Mouse (Mus musculus) forebrain, embryonic 10.5 days (tissue): ENCODE results near the gene Fbln7. TPM values are rescaled to one million over a fixed set of nuclear protein-coding genes. Genes with fewer than 3 reads are reported as not detected.

Experiments used
- microRNA-seq: library from miRNA; unstranded; fragments of <30 nt; microRNA quantifications from one replicate; pipeline ENCODE4, GENCODE M21; 2017
- polyA plus RNA-seq: library from polyadenylated mRNA; unstranded; fragments of >200 nt; fragmentation: Nextera tagmentation; extraction: Ambion mirVana; gene quantifications from 2 replicates; pipeline ENCODE4 v1.2.1, GENCODE M21; 2016

The Fbln7 gene
- polyA plus RNA-seq, 1 experiment from 2014 or later = 2.1 TPM

Small RNA genes within 50 kb of the gene (microRNA-seq; reads per million reads assigned to microRNA genes)
- gene Gm22859 = not detected

Other genes with a start within 250 kb of the Fbln7 start
- 92.0 and 97.6 TPM in 2 replicates for gene Anapc1, start 175.6 kb upstream of the Fbln7 start, polyA plus RNA-seq
- 5.0 and 5.1 TPM in 2 replicates for gene Mertk, start 164.0 kb upstream of the Fbln7 start, polyA plus RNA-seq
- 23.6 and 24.7 TPM in 2 replicates for gene Tmem87b, start 44.9 kb upstream of the Fbln7 start, polyA plus RNA-seq
- 10.3 and 10.6 TPM in 2 replicates for gene Zc3h8, start 81.1 kb downstream of the Fbln7 start, polyA plus RNA-seq
- gene Zc3h6, start 104.4 kb downstream of the Fbln7 start, polyA plus RNA-seq = 1.7 and 1.9 TPM in 2 replicates
- gene Gm10762, start 104.7 kb downstream of the Fbln7 start, polyA plus RNA-seq = 15.3 and 16.3 TPM in 2 replicates
- gene Vinac1, start 185.2 kb downstream of the Fbln7 start, polyA plus RNA-seq = 0.09 and 0.16 TPM in 2 replicates
- 12.4 and 14.0 TPM in 2 replicates for gene Ttl, start 203.0 kb downstream of the Fbln7 start, polyA plus RNA-seq
- gene Polr1b, start 238.0 kb downstream of the Fbln7 start, polyA plus RNA-seq = 47.6 and 48.8 TPM in 2 replicates